Mouse (Mus musculus): ENCODE data around the gene Zfp57. TPM values are rescaled to one million over a fixed set of nuclear protein-coding genes. Genes with fewer than 3 reads are reported as not detected.

Gene Zfp57
- polyA plus RNA-seq, 1 experiment from 2014 or later, result 206 TPM

Other genes with a start within 250 kb of the Zfp57 start
- gene H2-M10.5, start 228.3 kb upstream of the Zfp57 start, polyA plus RNA-seq (2015; fragmentation: Nextera tagmentation; extraction: Ambion mirVana), result not detected in 2 replicates
- gene H2-M10.6, start 189.0 kb upstream of the Zfp57 start, polyA plus RNA-seq (2015; fragmentation: Nextera tagmentation; extraction: Ambion mirVana), result not detected in 2 replicates
- 49.5 and 53.8 TPM in 2 replicates for gene Trim26, start 164.0 kb upstream of the Zfp57 start, polyA plus RNA-seq (2015; fragmentation: Nextera tagmentation; extraction: Ambion mirVana)
- gene Trim15, start 134.0 kb upstream of the Zfp57 start, polyA plus RNA-seq (2015; fragmentation: Nextera tagmentation; extraction: Ambion mirVana), result 0.90 and 1.1 TPM in 2 replicates
- gene Trim10, start 131.6 kb upstream of the Zfp57 start, polyA plus RNA-seq (2015; fragmentation: Nextera tagmentation; extraction: Ambion mirVana), result 0.78 and 1.2 TPM in 2 replicates
- 0.08 TPM in 1 of 2 replicates, not detected in the other for gene Trim40, start 111.0 kb upstream of the Zfp57 start, polyA plus RNA-seq (2015; fragmentation: Nextera tagmentation; extraction: Ambion mirVana)
- not detected in 2 replicates for gene Trim31, start 103.0 kb upstream of the Zfp57 start, polyA plus RNA-seq (2015; fragmentation: Nextera tagmentation; extraction: Ambion mirVana)
- gene Rnf39, start 58.2 kb upstream of the Zfp57 start, polyA plus RNA-seq (2015; fragmentation: Nextera tagmentation; extraction: Ambion mirVana), result 1.6 and 2.6 TPM in 2 replicates
- gene Ppp1r11, start 49.4 kb upstream of the Zfp57 start, polyA plus RNA-seq (2015; fragmentation: Nextera tagmentation; extraction: Ambion mirVana), result 156 and 165 TPM in 2 replicates
- 48.8 and 51.7 TPM in 2 replicates for gene Znrd1, start 42.6 kb upstream of the Zfp57 start, polyA plus RNA-seq (2015; fragmentation: Nextera tagmentation; extraction: Ambion mirVana)
- gene Znrd1as, start 42.6 kb upstream of the Zfp57 start, polyA plus RNA-seq (2015; fragmentation: Nextera tagmentation; extraction: Ambion mirVana), result 4.5 and 5.6 TPM in 2 replicates
- 0.36 and 0.50 TPM in 2 replicates for gene 2410137M14Rik, start 19.9 kb upstream of the Zfp57 start, polyA plus RNA-seq (2015; fragmentation: Nextera tagmentation; extraction: Ambion mirVana)
- gene H2-M5, start 11.6 kb upstream of the Zfp57 start, polyA plus RNA-seq (2015; fragmentation: Nextera tagmentation; extraction: Ambion mirVana), result 2.4 and 2.6 TPM in 2 replicates
- 1.6 and 1.9 TPM in 2 replicates for gene Mog, start 22.2 kb downstream of the Zfp57 start, polyA plus RNA-seq (2015; fragmentation: Nextera tagmentation; extraction: Ambion mirVana)
- 82.9 and 85.5 TPM in 2 replicates for gene Gabbr1, start 44.8 kb downstream of the Zfp57 start, polyA plus RNA-seq (2015; fragmentation: Nextera tagmentation; extraction: Ambion mirVana)
- 0.09 TPM in 1 of 2 replicates, not detected in the other for gene Olfr90, start 87.3 kb downstream of the Zfp57 start, polyA plus RNA-seq (2015; fragmentation: Nextera tagmentation; extraction: Ambion mirVana)
- gene Olfr91, start 97.1 kb downstream of the Zfp57 start, polyA plus RNA-seq (2015; fragmentation: Nextera tagmentation; extraction: Ambion mirVana), result not detected in 2 replicates
- gene Olfr92, start 118.9 kb downstream of the Zfp57 start, polyA plus RNA-seq (2015; fragmentation: Nextera tagmentation; extraction: Ambion mirVana), result not detected in 2 replicates
- not detected in 2 replicates for gene Olfr93, start 160.3 kb downstream of the Zfp57 start, polyA plus RNA-seq (2015; fragmentation: Nextera tagmentation; extraction: Ambion mirVana)
- not detected in 2 replicates for gene Ubd, start 192.7 kb downstream of the Zfp57 start, polyA plus RNA-seq (2015; fragmentation: Nextera tagmentation; extraction: Ambion mirVana)
- gene Olfr94, start 199.8 kb downstream of the Zfp57 start, polyA plus RNA-seq (2015; fragmentation: Nextera tagmentation; extraction: Ambion mirVana), result 0.20 TPM in 1 of 2 replicates, not detected in the other
- gene Olfr95, start 212.0 kb downstream of the Zfp57 start, polyA plus RNA-seq (2015; fragmentation: Nextera tagmentation; extraction: Ambion mirVana), result not detected in 2 replicates
- not detected in 2 replicates for gene Olfr96, start 219.0 kb downstream of the Zfp57 start, polyA plus RNA-seq (2015; fragmentation: Nextera tagmentation; extraction: Ambion mirVana)
- gene Olfr97, start 236.2 kb downstream of the Zfp57 start, polyA plus RNA-seq (2015; fragmentation: Nextera tagmentation; extraction: Ambion mirVana), result not detected in 2 replicates